Mouse (Mus musculus): ENCODE data around the gene Csrnp1.

GRCm38 (mm10) chr9:119978151-119978810, 6.2 kb downstream of the Csrnp1 start:
- no peak for TF ChIP-seq CTCF (IDR thresholded peaks at IDR 0.05; ENCODE audit: insufficient read depth, low read depth, low read length)
- no peak for TF ChIP-seq POLR2A (IDR thresholded peaks at IDR 0.05; ENCODE audit: insufficient read depth, low read depth, low read length)
